Mouse (Mus musculus) liver, embryonic 13.5 days (tissue): Measurements from ENCODE around the gene Cdkl5. TPM values are rescaled to one million over a fixed set of nuclear protein-coding genes. Genes with fewer than 3 reads are reported as not detected.

Experiments used
- ATAC-seq: fragments of 200-750 bp; cut with Nextera tagmentation; 2 replicates; pipeline ENCODE4 v1.8.0; 2017; ENCODE audit warnings: low read depth, mild to moderate bottlenecking, moderate number of reproducible peaks, moderate library complexity
- DNase-seq: peaks from one replicate; pipeline ENCODE4 v3.0.0; 2022
- H3K27ac ChIP-seq: fragments of 300-500 bp; sonication (generic); 2 replicates; pipeline ENCODE4 v1.5.1; 2015; ENCODE audit warnings: moderate library complexity, mild to moderate bottlenecking, inconsistent platforms
- H3K27me3 ChIP-seq: fragments of 300-500 bp; sonication (generic); 2 replicates; pipeline ENCODE4 v1.6.1; 2015; ENCODE audit warnings: mild to moderate bottlenecking, inconsistent platforms
- H3K36me3 ChIP-seq: fragments of 300-500 bp; sonication (generic); 2 replicates; pipeline ENCODE4 v1.6.1; 2015; ENCODE audit warnings: mild to moderate bottlenecking, inconsistent platforms
- H3K4me1 ChIP-seq: fragments of 300-500 bp; sonication (generic); replicated peaks from 2 replicates; pipeline ENCODE4 v1.6.1; 2015; ENCODE audit warnings: inconsistent platforms
- H3K4me2 ChIP-seq: fragments of 300-500 bp; sonication (generic); 2 replicates; pipeline ENCODE4 v1.6.1; 2015; ENCODE audit warnings: inconsistent platforms, mild to moderate bottlenecking, moderate library complexity
- H3K4me3 ChIP-seq: fragments of 300-500 bp; sonication (generic); replicated peaks from 2 replicates; pipeline ENCODE4 v1.5.1; 2015; ENCODE audit warnings: mild to moderate bottlenecking, inconsistent platforms
- H3K9ac ChIP-seq: fragments of 300-500 bp; sonication (generic); 2 replicates; pipeline ENCODE4 v1.6.1; 2015; ENCODE audit warnings: mild to moderate bottlenecking, inconsistent platforms
- H3K9me3 ChIP-seq: fragments of 300-500 bp; sonication (generic); replicated peaks from 2 replicates; pipeline ENCODE4 v1.6.1; 2016; ENCODE audit warnings: inconsistent platforms
- WGBS: fragments of 180-500 bp; shearing (Covaris S2); methylation state at CpG from one replicate; pipeline ENCODE4 v1.1.7; 2015; ENCODE audit not compliant: insufficient replicate concordance; 5-methylcytosine and 5-hydroxymethylcytosine counted together
- polyA plus RNA-seq: library from polyadenylated mRNA; unstranded; fragments of >200 nt; fragmentation: Nextera tagmentation; extraction: Ambion mirVana; gene quantifications from 2 replicates; pipeline ENCODE4 v1.2.1, GENCODE M21; 2015

Gene Cdkl5
- polyA plus RNA-seq, 1 experiment from 2014 or later = 0.23 TPM

DNA sequence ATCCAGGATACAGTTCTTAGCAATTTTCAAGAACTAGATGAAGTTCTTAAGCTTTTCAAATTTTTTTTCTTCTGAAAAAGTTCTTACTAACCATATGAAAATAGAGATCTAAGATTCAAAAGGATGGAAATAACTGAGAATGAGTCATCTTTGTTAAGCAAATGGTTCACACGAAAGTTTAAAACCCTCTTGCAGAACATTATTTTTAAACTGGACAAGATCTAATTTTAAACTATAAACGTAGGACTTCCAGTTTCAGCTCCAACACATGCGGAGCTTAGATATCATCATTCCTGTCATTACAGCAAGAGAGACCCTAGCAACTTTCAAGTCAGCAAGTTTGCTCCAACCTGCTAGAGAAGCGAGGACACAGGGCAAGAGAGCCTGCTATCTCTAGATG is 88.0 kb downstream of the Cdkl5 start:
- Histone ChIP-seq H3K4me3 (no peak overlapping the region), H3K4me2 (no peak overlapping the region), H3K9ac (no peak overlapping the region), H3K4me1 (peaks cover 18% of the 10 kb centered on the region), H3K36me3 (no peaks in the 10 kb centered on the region), H3K9me3 (no peaks in the 10 kb centered on the region), H3K27ac (no peak overlapping the region), H3K27me3 (no peaks in the 10 kb centered on the region)
- ATAC-seq (no peak), DNase-seq (no peak)
- WGBS = 46% methylated on average over 4 of the region's 4 CpGs

DNA sequence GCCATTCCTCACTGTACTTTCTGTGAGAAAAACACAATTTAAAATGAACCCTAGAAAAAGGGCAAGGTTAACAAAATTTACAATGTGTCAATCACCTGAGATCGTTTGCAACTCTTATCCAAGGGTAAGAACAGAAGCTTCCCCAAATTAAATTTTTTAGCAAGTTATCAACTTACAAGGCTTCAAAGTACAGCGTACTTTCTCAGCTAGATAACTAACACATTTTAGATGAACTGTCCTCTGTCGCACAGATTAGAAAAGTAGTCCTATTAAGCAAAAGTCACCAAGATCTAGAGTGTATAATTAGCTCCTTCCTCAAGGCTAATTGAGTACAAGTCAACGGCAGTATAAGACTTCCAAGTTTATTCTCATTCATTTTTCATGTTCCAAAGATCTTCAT is 88.6 kb downstream of the Cdkl5 start:
- Histone ChIP-seq H3K9ac (no peak overlapping the region), H3K4me2 (no peak overlapping the region), H3K4me3 (no peak overlapping the region), H3K9me3 (no peaks in the 10 kb centered on the region), H3K27ac (no peak overlapping the region), H3K4me1 (peaks cover 18% of the 10 kb centered on the region), H3K27me3 (no peaks in the 10 kb centered on the region), H3K36me3 (no peaks in the 10 kb centered on the region)
- DNase-seq = no peak
- no peak for ATAC-seq
- 36% methylated on average over 4 of the region's 4 CpGs for WGBS

DNA sequence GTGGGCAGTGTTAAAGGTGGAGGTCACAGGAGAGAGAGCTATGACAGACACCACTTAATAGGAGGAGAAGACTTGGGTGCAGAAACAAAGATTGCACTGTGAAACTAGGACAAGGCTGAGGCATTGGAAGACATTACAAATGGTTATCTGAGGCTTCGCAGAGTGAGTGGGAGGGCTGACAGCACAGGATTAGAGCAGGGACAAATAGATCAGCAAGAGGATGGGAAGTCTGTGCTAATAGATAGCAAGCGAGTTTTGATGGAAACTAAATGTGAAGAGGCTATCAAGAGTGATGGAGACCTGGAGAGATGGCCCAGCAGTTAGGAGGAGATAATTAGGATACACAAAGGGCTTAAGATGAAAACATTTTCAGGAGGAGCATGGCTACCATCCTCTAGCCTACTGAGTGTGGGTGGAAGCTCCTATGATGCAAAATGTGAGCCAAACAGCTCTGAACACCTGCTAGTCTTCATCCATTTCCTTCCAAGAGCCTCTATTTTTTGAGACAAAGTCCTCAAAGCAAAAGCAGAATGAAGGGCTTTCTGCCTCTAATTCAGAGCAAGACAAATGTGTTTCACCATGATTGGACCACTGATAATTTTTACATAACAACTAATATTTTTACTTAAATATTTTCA is 89.3 kb downstream of the Cdkl5 start:
- DNase-seq (peak; percentile 58), ATAC-seq (peak; percentile 97)
- Histone ChIP-seq H3K27me3 (no peaks in the 10 kb centered on the region), H3K27ac (peak overlapping the region; percentile 70), H3K9ac (no peak overlapping the region), H3K36me3 (no peaks in the 10 kb centered on the region), H3K9me3 (no peaks in the 10 kb centered on the region), H3K4me2 (0 out of 2 replicates have a peak overlapping the region, but pooled peaks have one; percentile 2), H3K4me3 (no peak overlapping the region), H3K4me1 (peaks cover 18% of the 10 kb centered on the region)
- WGBS = 17% methylated on average over 2 of the region's 2 CpGs

DNA sequence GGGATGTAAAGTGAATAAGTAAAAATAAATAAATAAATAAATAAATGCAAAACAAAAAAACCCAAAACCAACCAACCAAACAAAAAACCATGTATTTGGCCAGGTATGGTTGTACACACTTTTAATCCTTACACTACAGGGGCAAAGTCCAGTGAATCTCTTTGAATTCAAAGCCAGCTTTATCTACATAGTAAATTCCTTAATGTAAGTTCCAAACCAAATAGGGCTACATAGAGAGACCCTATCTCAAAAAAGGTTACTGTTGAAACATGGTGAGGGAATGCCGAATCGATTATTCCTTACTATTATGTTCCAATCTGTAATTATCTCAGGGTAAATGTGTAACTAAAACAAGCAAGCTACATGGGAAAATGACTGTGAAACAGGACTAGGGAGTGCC is 93.4 kb downstream of the Cdkl5 start:
- no peaks in the 10 kb centered on the region for H3K36me3 ChIP-seq
- no peaks in the 10 kb centered on the region for H3K9me3 ChIP-seq
- H3K9ac ChIP-seq = no peak overlapping the region
- no peak overlapping the region for H3K27ac ChIP-seq
- no peaks in the 10 kb centered on the region; the same call in 1 of the 2 replicates for H3K27me3 ChIP-seq
- 62% methylated on average over 2 of the region's 2 CpGs for WGBS
- H3K4me2 ChIP-seq = no peak overlapping the region
- H3K4me1 ChIP-seq = peaks cover 14% of the 10 kb centered on the region
- no peak for DNase-seq
- no peak for ATAC-seq
- no peak overlapping the region for H3K4me3 ChIP-seq

DNA sequence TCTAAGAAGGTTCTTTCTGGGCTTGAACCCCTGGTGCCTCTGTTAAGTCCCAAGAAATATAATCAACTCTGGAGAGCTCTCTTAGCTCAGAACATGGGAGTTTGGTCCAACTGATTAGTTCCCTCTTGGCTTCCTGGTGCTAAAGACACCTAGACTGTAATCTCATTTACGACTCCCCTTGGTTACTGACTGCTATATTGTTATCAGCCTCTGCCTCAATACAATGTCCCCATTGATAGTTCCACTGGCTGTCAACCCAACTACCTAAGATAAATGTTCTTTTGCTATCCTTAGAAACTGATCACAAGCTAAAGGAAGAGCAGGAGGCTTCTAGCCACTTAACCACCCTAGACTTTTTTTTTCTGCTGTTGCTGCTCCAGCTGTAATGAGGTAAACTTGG is 102.4 kb downstream of the Cdkl5 start:
- H3K4me1 ChIP-seq = no peaks in the 10 kb centered on the region; the same call in 1 of the 2 replicates
- ATAC-seq = peak; percentile 84
- no peak overlapping the region for H3K4me2 ChIP-seq
- H3K36me3 ChIP-seq = no peaks in the 10 kb centered on the region
- no peak overlapping the region for H3K4me3 ChIP-seq
- H3K9me3 ChIP-seq = no peaks in the 10 kb centered on the region
- no peaks in the 10 kb centered on the region for H3K27me3 ChIP-seq
- DNase-seq = no peak
- no peak overlapping the region for H3K27ac ChIP-seq
- 29% methylated on average over 1 of the region's 1 CpGs for WGBS
- no peak overlapping the region for H3K9ac ChIP-seq

DNA sequence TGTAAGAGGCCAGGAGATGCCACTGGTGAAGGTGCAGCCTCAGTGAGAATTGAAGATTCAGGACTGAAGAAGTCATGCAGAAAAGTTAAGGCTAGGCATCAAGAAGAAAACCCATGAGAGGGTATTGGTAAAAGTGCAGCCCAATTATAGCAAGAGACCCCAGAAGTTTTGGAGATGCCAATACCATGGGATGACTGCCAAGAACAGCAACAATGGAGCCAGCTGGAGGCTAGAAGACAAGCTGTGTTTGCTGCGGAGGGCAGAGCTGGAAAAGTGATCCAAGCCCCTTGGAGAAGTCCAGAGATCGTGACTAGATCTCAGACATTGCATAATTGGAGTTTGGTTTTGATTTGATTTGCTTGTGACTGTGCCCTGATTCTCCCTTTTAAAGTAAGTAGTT is 108.2 kb downstream of the Cdkl5 start:
- no peak for ATAC-seq
- WGBS = 57% methylated on average over 2 of the region's 2 CpGs
- H3K4me3 ChIP-seq = no peak overlapping the region

DNA sequence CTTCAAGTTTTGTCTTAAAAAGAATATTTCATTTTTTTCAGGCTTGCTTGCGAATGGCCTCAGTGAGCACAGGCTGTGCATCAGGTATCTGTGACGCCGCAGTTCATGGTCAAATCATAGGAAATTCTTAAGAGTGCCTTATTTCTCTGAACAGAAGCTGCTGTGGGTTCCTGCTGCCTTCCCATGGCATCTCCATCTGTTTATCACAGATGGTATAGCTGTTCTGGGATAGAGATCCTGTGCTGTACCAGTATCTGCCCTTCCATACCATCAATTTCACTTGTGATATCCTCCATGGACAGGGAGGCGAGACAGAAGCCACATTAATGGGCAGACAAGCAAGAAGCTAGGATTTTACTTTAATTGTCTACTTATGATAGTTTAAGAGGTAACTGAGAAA is 127.9 kb downstream of the Cdkl5 start:
- Histone ChIP-seq H3K9ac (no peak overlapping the region), H3K4me3 (no peak overlapping the region), H3K9me3 (no peaks in the 10 kb centered on the region), H3K36me3 (no peaks in the 10 kb centered on the region), H3K4me2 (no peak overlapping the region), H3K27ac (no peak overlapping the region), H3K27me3 (peaks cover 5% of the 10 kb centered on the region; the same call in 1 of the 2 replicates), H3K4me1 (no peaks in the 10 kb centered on the region)
- ATAC-seq (no peak), DNase-seq (no peak)
- 69% methylated on average over 4 of the region's 4 CpGs for WGBS

More for the DNA sequence above, 108.2 kb downstream of the Cdkl5 start:
- H3K36me3 ChIP-seq = no peaks in the 10 kb centered on the region
- DNase-seq = no peak
- H3K9me3 ChIP-seq = no peaks in the 10 kb centered on the region
- no peak overlapping the region for H3K27ac ChIP-seq
- no peaks in the 10 kb centered on the region for H3K27me3 ChIP-seq
- H3K9ac ChIP-seq = no peak overlapping the region
- H3K4me2 ChIP-seq = no peak overlapping the region
- no peaks in the 10 kb centered on the region for H3K4me1 ChIP-seq

DNA sequence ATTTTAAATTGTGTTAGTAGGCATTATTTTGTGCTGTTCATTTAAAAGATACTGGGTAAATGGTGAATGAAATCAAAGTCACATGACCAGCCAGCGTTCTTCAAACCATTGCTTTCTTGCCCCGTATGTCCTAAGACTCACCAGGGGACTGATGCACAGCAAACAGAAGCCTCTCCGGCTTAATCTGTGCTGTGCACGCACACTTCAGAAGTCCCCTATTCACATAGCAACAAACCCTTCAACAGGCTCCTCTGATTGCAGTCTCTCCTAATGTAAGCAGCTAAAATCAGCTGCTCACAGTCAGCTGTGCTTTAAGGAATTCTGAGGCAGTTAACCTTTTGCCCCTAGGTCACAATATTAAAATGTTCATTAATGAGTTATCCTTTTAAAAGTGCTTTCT is 129.5 kb downstream of the Cdkl5 start:
- no peak overlapping the region for H3K9ac ChIP-seq
- no peak overlapping the region for H3K4me3 ChIP-seq
- no peaks in the 10 kb centered on the region for H3K36me3 ChIP-seq
- H3K4me1 ChIP-seq = no peaks in the 10 kb centered on the region
- ATAC-seq (no peak), DNase-seq (no peak)
- WGBS = 78% methylated on average over 4 of the region's 4 CpGs
- no peaks in the 10 kb centered on the region for H3K9me3 ChIP-seq
- no peak overlapping the region for H3K27ac ChIP-seq
- H3K4me2 ChIP-seq = no peak overlapping the region
- H3K27me3 ChIP-seq = peaks cover 5% of the 10 kb centered on the region; the same call in 1 of the 2 replicates

DNA sequence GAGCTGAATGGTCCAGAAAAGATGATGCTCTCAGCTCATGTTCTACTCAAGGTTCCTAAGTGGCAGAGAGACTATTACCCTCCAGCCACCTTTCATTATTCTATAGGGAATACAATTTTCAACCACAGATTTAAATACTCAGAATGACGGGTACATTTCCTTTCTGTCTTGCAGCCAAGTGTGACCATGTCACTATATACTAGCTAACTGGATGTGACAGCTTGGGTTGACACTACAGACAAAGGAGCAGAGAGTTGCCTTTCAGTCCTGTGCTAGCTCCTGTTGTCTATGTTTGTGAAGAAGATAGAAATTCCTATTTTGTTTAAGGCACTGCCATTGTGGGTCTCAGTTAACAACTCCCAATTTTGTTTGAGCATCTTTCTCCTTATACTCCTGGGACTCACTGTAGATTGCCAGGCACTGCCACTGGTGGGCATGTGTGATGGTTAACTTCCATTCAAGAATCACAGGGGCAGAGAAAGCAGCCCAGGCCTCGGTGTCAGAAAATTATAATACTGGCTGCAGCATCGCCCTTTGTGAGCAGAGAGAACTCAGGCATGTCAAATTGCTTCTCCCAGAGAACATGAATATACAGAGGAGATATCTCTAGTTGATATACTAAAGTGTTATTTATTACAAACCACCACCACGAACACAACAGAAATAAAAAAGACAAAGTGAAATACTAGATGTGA is 130.7 kb downstream of the Cdkl5 start:
- Histone ChIP-seq H3K4me1 (no peaks in the 10 kb centered on the region), H3K9me3 (no peaks in the 10 kb centered on the region), H3K27ac (no peak overlapping the region), H3K9ac (no peak overlapping the region), H3K4me3 (no peak overlapping the region), H3K4me2 (no peak overlapping the region), H3K36me3 (no peaks in the 10 kb centered on the region), H3K27me3 (peaks cover 5% of the 10 kb centered on the region; the same call in 1 of the 2 replicates)
- DNase-seq (no peak), ATAC-seq (no peak)
- WGBS = 62% methylated on average over 4 of the region's 4 CpGs

DNA sequence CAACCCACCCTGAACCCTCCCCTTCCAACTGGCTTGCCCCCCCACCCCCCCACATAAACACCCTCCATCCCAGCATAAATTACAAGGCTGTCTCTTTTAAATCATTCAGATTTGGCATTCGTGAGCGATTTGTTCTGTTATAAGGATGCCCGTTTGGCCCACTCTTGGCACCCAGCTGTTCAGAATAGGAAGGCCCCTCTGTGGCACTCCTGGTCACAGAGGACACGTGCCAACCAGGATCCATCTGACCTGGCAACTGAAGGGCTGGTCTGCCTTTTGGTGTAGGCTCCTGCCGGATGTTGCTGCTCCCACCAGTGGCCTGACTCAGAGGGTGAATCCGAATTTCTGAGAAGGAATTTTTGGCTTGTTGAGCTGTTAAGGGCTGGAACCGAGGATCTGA is 186.3 kb downstream of the Cdkl5 start:
- H3K27ac ChIP-seq = no peak overlapping the region
- WGBS = 75% methylated on average over 7 of the region's 7 CpGs

DNA sequence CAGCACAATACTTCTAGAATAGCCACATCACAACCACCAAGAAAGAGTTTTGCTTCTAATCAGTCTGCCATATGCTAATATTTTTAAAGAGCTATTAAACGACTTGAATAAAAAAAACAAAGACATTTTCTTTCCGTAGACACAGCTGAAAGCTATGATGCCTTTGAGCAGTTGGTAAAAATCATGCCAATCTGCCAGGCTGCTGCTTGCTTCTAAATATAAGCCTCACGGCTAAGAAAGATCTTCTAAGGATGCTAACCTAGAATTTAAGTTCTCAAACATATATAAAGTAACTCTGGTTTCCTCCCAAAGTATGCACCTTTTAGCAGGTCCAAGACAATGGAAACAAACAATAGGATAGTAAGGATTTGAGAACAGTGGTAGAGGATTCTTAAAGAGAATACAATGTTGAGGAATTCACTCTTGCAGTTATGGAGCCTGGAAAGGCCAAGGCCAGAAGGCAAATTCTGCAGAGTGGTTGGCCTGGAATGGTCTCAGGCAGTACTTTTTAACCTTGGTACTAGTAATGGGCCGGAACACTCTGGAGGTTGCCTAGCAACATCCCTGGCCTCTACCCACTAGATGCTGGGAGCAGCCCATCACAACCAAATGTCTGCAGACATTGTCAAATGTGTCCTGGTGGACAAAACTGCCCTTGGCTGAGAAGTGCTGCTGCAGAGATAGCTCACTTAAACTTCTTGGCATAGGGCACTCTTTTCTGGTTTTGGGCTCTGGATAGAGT is 189.9 kb downstream of the Cdkl5 start:
- no peaks in the 10 kb centered on the region for H3K36me3 ChIP-seq

More for the DNA sequence above, 186.3 kb downstream of the Cdkl5 start:
- Histone ChIP-seq H3K27me3 (no peaks in the 10 kb centered on the region; the same call in 1 of the 2 replicates), H3K9ac (no peak overlapping the region), H3K36me3 (no peaks in the 10 kb centered on the region), H3K4me2 (no peak overlapping the region), H3K4me1 (no peaks in the 10 kb centered on the region), H3K4me3 (no peak overlapping the region), H3K9me3 (no peaks in the 10 kb centered on the region)
- DNase-seq = no peak
- no peak for ATAC-seq

More for the DNA sequence above, 189.9 kb downstream of the Cdkl5 start:
- 64% methylated on average over 4 of the region's 4 CpGs for WGBS
- Histone ChIP-seq H3K9ac (no peak overlapping the region), H3K9me3 (no peaks in the 10 kb centered on the region), H3K4me1 (no peaks in the 10 kb centered on the region), H3K27ac (no peak overlapping the region), H3K4me3 (no peak overlapping the region), H3K4me2 (no peak overlapping the region), H3K27me3 (peaks cover 4% of the 10 kb centered on the region; the same call in 1 of the 2 replicates)
- ATAC-seq (no peak), DNase-seq (no peak)
